Mouse (Mus musculus) embryonic facial prominence, embryonic 15.5 days (tissue): ENCODE data around the gene Slc35e3. TPM values are rescaled to one million over a fixed set of nuclear protein-coding genes. Genes with fewer than 3 reads are reported as not detected.

Experiments
- ATAC-seq: fragments of 200-750 bp; cut with Nextera tagmentation; 2 replicates; pipeline ENCODE4 v1.8.0; 2017; ENCODE audit warnings: low read depth, moderate TSS enrichment; ENCODE audit not compliant: insufficient number of reproducible peaks, low FRiP score, low TSS enrichment
- H3K27ac ChIP-seq: fragments of 300-500 bp; sonication (generic); replicated peaks from 2 replicates; pipeline ENCODE4 v1.5.1; 2015; ENCODE audit warnings: mild to moderate bottlenecking, inconsistent platforms
- H3K27me3 ChIP-seq: fragments of 300-500 bp; sonication (generic); 2 replicates; pipeline ENCODE4 v1.6.1; 2015; ENCODE audit warnings: inconsistent platforms
- H3K36me3 ChIP-seq: fragments of 300-500 bp; sonication (generic); 2 replicates; pipeline ENCODE4 v1.6.1; 2015; ENCODE audit warnings: mild to moderate bottlenecking, inconsistent platforms
- H3K4me1 ChIP-seq: fragments of 300-500 bp; sonication (generic); 2 replicates; pipeline ENCODE4 v1.6.1; 2015; ENCODE audit warnings: inconsistent platforms
- H3K4me2 ChIP-seq: fragments of 300-500 bp; sonication (generic); replicated peaks from 2 replicates; pipeline ENCODE4 v1.6.1; 2015; ENCODE audit warnings: mild to moderate bottlenecking, inconsistent platforms
- H3K4me3 ChIP-seq: fragments of 300-500 bp; sonication (generic); replicated peaks from 2 replicates; pipeline ENCODE4 v1.5.1; 2015; ENCODE audit warnings: mild to moderate bottlenecking, inconsistent platforms
- H3K9ac ChIP-seq: fragments of 300-500 bp; sonication (generic); 2 replicates; pipeline ENCODE4 v1.6.1; 2015; ENCODE audit warnings: inconsistent platforms
- H3K9me3 ChIP-seq: fragments of 300-500 bp; sonication (generic); replicated peaks from 2 replicates; pipeline ENCODE4 v1.6.1; 2016; ENCODE audit warnings: inconsistent platforms
- WGBS: fragments of 180-500 bp; shearing (Covaris S2); methylation state at CpG from one replicate; pipeline ENCODE4 v1.1.7; 2015; 5-methylcytosine and 5-hydroxymethylcytosine counted together
- polyA plus RNA-seq: library from polyadenylated mRNA; unstranded; fragments of >200 nt; fragmentation: Nextera tagmentation; extraction: Ambion mirVana; gene quantifications from 2 replicates; pipeline ENCODE4 v1.2.1, GENCODE M21; 2015

The Slc35e3 gene
- polyA plus RNA-seq, 1 experiment from 2014 or later = 22.7 TPM

DNA sequence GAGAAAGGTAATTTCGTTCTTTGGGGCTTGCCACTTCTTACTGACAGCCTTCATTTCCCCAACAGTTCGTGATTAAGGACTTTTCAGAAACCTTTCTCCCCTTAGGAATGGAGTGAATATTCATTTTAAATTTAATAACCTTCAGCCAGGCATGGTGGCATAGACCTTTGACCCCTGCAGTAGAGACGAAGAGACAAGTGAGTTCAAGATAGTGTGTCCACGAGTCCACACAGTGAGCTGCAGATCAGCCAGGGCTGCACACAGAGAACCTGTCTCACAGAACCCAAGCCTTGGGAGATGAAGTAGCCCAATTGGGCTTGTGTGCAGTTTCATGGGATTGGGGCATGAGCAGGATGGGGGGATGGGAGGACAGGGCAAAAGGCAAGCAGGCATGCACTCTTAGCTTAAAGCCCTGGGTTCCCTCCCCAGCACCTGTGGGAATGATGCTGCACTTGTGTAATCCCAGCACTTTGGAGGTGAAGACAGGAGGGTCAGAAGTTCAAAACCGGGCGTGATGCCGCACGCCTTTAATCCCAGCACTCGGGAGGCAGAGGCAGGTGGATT, 33.9 kb downstream of the Slc35e3 start:
- ATAC-seq = no peak
- WGBS = 92% methylated on average over 9 of the region's 9 CpGs
- H3K36me3 ChIP-seq = peaks cover under 1% of the 10 kb centered on the region; the same call in 1 of the 2 replicates

GRCm38 (mm10) chr10:117711408-117711807, 34.8 kb downstream of the Slc35e3 start:
- H3K4me3 ChIP-seq = peak overlapping the region; percentile 99
- no peak for ATAC-seq
- H3K9me3 ChIP-seq = no peaks in the 10 kb centered on the region
- peaks cover 9% of the 10 kb centered on the region for H3K36me3 ChIP-seq
- H3K4me2 ChIP-seq = peak overlapping the region; percentile 59
- peak overlapping the region; percentile 84 for H3K27ac ChIP-seq
- no peaks in the 10 kb centered on the region for H3K27me3 ChIP-seq
- WGBS = 56% methylated on average over 5 of the region's 5 CpGs
- peak overlapping the region; percentile 39; the same call in 1 of the 2 replicates for H3K9ac ChIP-seq
- peaks cover 15% of the 10 kb centered on the region for H3K4me1 ChIP-seq

More for the DNA sequence above, 33.9 kb downstream of the Slc35e3 start:
- H3K4me1 ChIP-seq = peaks cover 15% of the 10 kb centered on the region
- no peak overlapping the region for H3K4me2 ChIP-seq
- no peak overlapping the region for H3K4me3 ChIP-seq
- no peaks in the 10 kb centered on the region for H3K9me3 ChIP-seq
- no peak overlapping the region for H3K27ac ChIP-seq
- H3K27me3 ChIP-seq = no peaks in the 10 kb centered on the region
- no peak overlapping the region for H3K9ac ChIP-seq

DNA sequence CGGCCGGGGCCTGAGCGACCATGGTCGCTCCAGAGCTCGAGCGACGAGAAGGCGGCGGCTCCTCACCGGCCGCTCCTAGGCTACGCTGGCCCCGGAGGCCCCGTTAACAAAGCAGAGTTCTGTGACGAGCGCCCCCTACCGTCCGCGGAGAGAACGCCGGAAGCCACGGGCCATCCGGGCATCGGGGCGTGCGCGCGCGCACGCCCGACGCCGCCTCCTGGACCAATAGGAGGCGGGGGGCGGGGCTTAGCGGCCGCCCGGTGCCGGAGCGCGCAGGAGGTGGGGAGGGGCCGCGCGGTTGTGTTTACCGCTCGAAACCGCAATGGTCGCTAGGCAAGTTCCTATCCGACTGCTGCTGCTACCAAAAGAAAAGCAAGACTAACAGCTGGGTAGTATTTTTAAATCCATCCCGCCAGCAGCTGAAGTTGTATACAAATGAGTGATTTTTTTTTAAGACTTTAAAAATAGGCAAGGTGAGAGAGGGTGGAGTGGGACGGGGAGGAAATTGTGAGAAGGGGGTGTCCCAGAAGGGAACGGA, 35.5 kb downstream of the Slc35e3 start, which contains the start of gene Mdm2:
Mdm2 (minus strand) TSS at position 155 of the 538 bp plus-strand sequence.
- H3K4me3 ChIP-seq = peak within 1 kb of the TSS; percentile 99
- peaks cover 12% of the 10 kb centered on the region for H3K36me3 ChIP-seq
- no peaks in the 10 kb centered on the region for H3K27me3 ChIP-seq
- WGBS = under 1% methylated on average over 51 of the region's 52 CpGs
- ATAC-seq = peak; percentile 94
- peaks cover 15% of the 10 kb centered on the region for H3K4me1 ChIP-seq
- H3K27ac ChIP-seq = peak within 1 kb of the TSS; percentile 97
- H3K9ac ChIP-seq = peak within 1 kb of the TSS; percentile 99
- no peaks in the 10 kb centered on the region for H3K9me3 ChIP-seq
- H3K4me2 ChIP-seq = peak within 1 kb of the TSS; percentile 59

GRCm38 (mm10) chr10:117709930-117710603, 36.1 kb downstream of the Slc35e3 start:
- H3K27ac ChIP-seq = peak overlapping the region; percentile 97
- peak overlapping the region; percentile 59 for H3K4me2 ChIP-seq
- peaks cover 18% of the 10 kb centered on the region for H3K36me3 ChIP-seq
- no peaks in the 10 kb centered on the region for H3K9me3 ChIP-seq
- H3K9ac ChIP-seq = peak overlapping the region; percentile 99
- under 1% methylated on average over 63 of the region's 71 CpGs for WGBS
- no peaks in the 10 kb centered on the region for H3K27me3 ChIP-seq
- peaks cover 15% of the 10 kb centered on the region for H3K4me1 ChIP-seq
- H3K4me3 ChIP-seq = peak overlapping the region; percentile 99
- ATAC-seq = peak; percentile 81

GRCm38 (mm10) chr10:117709326-117709830, 36.8 kb downstream of the Slc35e3 start:
- peak overlapping the region; percentile 99 for H3K4me3 ChIP-seq
- H3K9me3 ChIP-seq = no peaks in the 10 kb centered on the region
- no peak for ATAC-seq
- H3K4me1 ChIP-seq = peaks cover 15% of the 10 kb centered on the region
- H3K4me2 ChIP-seq = peak overlapping the region; percentile 59
- H3K27me3 ChIP-seq = no peaks in the 10 kb centered on the region
- H3K36me3 ChIP-seq = peaks cover 25% of the 10 kb centered on the region
- peak overlapping the region; percentile 97 for H3K27ac ChIP-seq
- 33% methylated on average over 12 of the region's 12 CpGs for WGBS
- H3K9ac ChIP-seq = peak overlapping the region; percentile 99

GRCm38 (mm10) chr10:117708856-117709255, 37.3 kb downstream of the Slc35e3 start:
- no peaks in the 10 kb centered on the region for H3K27me3 ChIP-seq
- H3K36me3 ChIP-seq = peaks cover 28% of the 10 kb centered on the region
- no peak overlapping the region for H3K27ac ChIP-seq
- peaks cover 15% of the 10 kb centered on the region for H3K4me1 ChIP-seq
- H3K9me3 ChIP-seq = no peaks in the 10 kb centered on the region
- peak overlapping the region; percentile 59 for H3K4me2 ChIP-seq
- peak overlapping the region; percentile 99 for H3K4me3 ChIP-seq
- no peak overlapping the region for H3K9ac ChIP-seq
- no peak for ATAC-seq
- 74% methylated on average over 9 of the region's 9 CpGs for WGBS

- H3K36me3 ChIP-seq = peaks cover 33% of the 10 kb centered on the region
- no peak overlapping the region for H3K4me2 ChIP-seq
- no peaks in the 10 kb centered on the region for H3K9me3 ChIP-seq
- H3K4me3 ChIP-seq = no peak overlapping the region
- H3K4me1 ChIP-seq = peaks cover 15% of the 10 kb centered on the region
- ATAC-seq = no peak
- no peak overlapping the region for H3K9ac ChIP-seq
- H3K27me3 ChIP-seq = no peaks in the 10 kb centered on the region
- WGBS = 90% methylated on average over 2 of the region's 2 CpGs
- H3K27ac ChIP-seq = no peak overlapping the region
These were observed 37.8 kb downstream of the Slc35e3 start for GRCm38 (mm10) chr10:117708376-117708775.

- WGBS = 86% methylated on average over 2 of the region's 2 CpGs
- no peak overlapping the region for H3K27ac ChIP-seq
- no peak overlapping the region for H3K4me3 ChIP-seq
- peaks cover 40% of the 10 kb centered on the region for H3K36me3 ChIP-seq
- H3K9ac ChIP-seq = no peak overlapping the region
- ATAC-seq = no peak
- H3K9me3 ChIP-seq = no peaks in the 10 kb centered on the region
- no peak overlapping the region for H3K4me2 ChIP-seq
- no peaks in the 10 kb centered on the region for H3K27me3 ChIP-seq
- H3K4me1 ChIP-seq = peaks cover 15% of the 10 kb centered on the region
These were observed 38.9 kb downstream of the Slc35e3 start for GRCm38 (mm10) chr10:117707114-117707838.

DNA sequence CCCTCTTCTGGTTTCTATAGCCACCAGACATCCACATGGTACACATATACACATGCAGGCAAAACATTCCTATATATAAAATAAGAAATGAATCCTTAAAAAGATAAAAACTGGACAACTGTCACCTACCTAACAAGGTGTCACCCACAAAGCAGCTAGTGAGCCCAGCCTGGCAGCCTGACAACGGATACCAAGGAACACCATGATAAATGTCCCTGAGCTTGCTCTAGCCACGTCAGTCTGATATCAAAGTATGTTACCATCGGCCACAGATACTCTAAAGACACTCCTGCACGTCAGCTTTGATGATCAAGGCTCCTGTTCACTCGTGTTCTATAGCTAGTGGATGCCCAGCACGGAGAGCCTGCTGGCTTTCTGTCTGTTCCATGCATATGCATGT, 39.7 kb downstream of the Slc35e3 start:
- Histone ChIP-seq H3K36me3 (peaks cover 47% of the 10 kb centered on the region), H3K27me3 (no peaks in the 10 kb centered on the region), H3K27ac (no peak overlapping the region), H3K9me3 (no peaks in the 10 kb centered on the region), H3K4me2 (no peak overlapping the region), H3K9ac (no peak overlapping the region), H3K4me3 (no peak overlapping the region), H3K4me1 (peaks cover 14% of the 10 kb centered on the region)
- 91% methylated on average over 6 of the region's 6 CpGs for WGBS
- no peak for ATAC-seq

- no peak for ATAC-seq
- peaks cover 50% of the 10 kb centered on the region for H3K36me3 ChIP-seq
These were observed 40.4 kb downstream of the Slc35e3 start for GRCm38 (mm10) chr10:117705806-117706205.

DNA sequence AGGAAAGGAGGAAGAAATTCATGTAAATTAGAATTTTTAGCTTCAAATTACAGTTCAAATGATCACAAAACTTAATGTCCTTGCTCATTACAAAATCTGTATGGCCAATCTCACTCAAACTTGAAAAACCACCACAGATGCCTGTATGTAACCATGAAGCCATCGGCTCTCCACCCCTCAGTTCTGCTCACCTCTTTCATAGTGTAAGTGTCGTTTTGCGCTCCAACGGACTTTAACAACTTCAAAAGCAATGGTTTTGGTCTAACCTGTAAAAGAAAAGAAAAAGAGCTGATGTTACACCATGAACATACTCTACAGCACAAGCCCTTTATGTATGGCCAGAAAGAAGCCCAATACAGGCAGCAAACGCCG, 41.2 kb downstream of the Slc35e3 start:
- H3K27ac ChIP-seq = no peak overlapping the region
- no peaks in the 10 kb centered on the region for H3K27me3 ChIP-seq
- H3K36me3 ChIP-seq = peaks cover 59% of the 10 kb centered on the region
- no peak overlapping the region for H3K4me2 ChIP-seq
- ATAC-seq = no peak
- H3K9me3 ChIP-seq = no peaks in the 10 kb centered on the region
- 94% methylated on average over 6 of the region's 6 CpGs for WGBS
- H3K4me3 ChIP-seq = no peak overlapping the region
- no peak overlapping the region for H3K9ac ChIP-seq
- H3K4me1 ChIP-seq = peaks cover 11% of the 10 kb centered on the region

More at GRCm38 (mm10) chr10:117705806-117706205, 40.4 kb downstream of the Slc35e3 start:
- Histone ChIP-seq H3K4me3 (no peak overlapping the region), H3K27ac (no peak overlapping the region), H3K4me2 (no peak overlapping the region), H3K4me1 (peaks cover 11% of the 10 kb centered on the region), H3K9ac (no peak overlapping the region), H3K27me3 (no peaks in the 10 kb centered on the region), H3K9me3 (no peaks in the 10 kb centered on the region)
